Comparison of ENCODE assay signal across 7 mouse cellular contexts in genomic region chr1:180725704-180726179, GRCm38 (mm10). TPM values are rescaled to one million over a fixed set of nuclear protein-coding genes. Genes with fewer than 3 reads are reported as not detected.
DNase-seq lines count a peak whose midpoint lies in the region; ATAC-seq lines count a peak whose summit lies in the region.

Acbd3 (plus strand) TSS chr1:180726043.

- peak; percentile 91 for ATAC-seq in embryonic facial prominence, embryonic 11.5 days (replicated peaks; ENCODE audit: insufficient number of reproducible peaks, low FRiP score, low TSS enrichment, low read depth)
- peak; percentile 92 for ATAC-seq in limb, embryonic 11.5 days (ENCODE audit: insufficient number of reproducible peaks, low FRiP score, low TSS enrichment, low read depth)
- ATAC-seq in midbrain, embryonic 14.5 days (ENCODE audit: low FRiP score, low TSS enrichment), result peak; percentile 94

- H3K9ac ChIP-seq in embryonic facial prominence, embryonic 11.5 days (replicated peaks; ENCODE audit: low read length), result peak within 1 kb of the TSS; percentile 97
- peak within 1 kb of the TSS; percentile 96 for H3K9ac ChIP-seq in limb, embryonic 11.5 days (ENCODE audit: low read length)
- peak within 1 kb of the TSS; percentile 88 for H3K9ac ChIP-seq in midbrain, embryonic 14.5 days (replicated peaks; ENCODE audit: low read length)

- DNase-seq in adrenal gland, postnatal 14 days, result peak; percentile 97
- peak; percentile 95 for DNase-seq in embryonic facial prominence, embryonic 11.5 days (ENCODE audit: low spot score)
- peak; percentile 99 for DNase-seq in heart, adult 11 months
- DNase-seq in kidney, adult 18-20 months, result peak; percentile 94
- peak; percentile 94 for DNase-seq in limb, embryonic 11.5 days (ENCODE audit: low spot score)
- DNase-seq in midbrain, embryonic 14.5 days, result peak; percentile 95
- DNase-seq in spleen, adult 18-20 months, result peak; percentile 89 to 91

- peak within 1 kb of the TSS; percentile 93 for H3K27ac ChIP-seq in embryonic facial prominence, embryonic 11.5 days (replicated peaks; ENCODE audit: low read depth, low read length)
- peak within 1 kb of the TSS; percentile 84 for H3K27ac ChIP-seq in limb, embryonic 11.5 days (replicated peaks; ENCODE audit: low read depth, low read length)
- peak within 1 kb of the TSS; percentile 86 for H3K27ac ChIP-seq in midbrain, embryonic 14.5 days (replicated peaks; ENCODE audit: low read depth, low read length)

- H3K4me2 ChIP-seq in embryonic facial prominence, embryonic 11.5 days (ENCODE audit: low read depth, low read length), result peak within 1 kb of the TSS; percentile 59
- peak within 1 kb of the TSS; percentile 56 for H3K4me2 ChIP-seq in limb, embryonic 11.5 days (ENCODE audit: low read depth, severe bottlenecking)
- H3K4me2 ChIP-seq in midbrain, embryonic 14.5 days (ENCODE audit: low read length), result peak within 1 kb of the TSS; percentile 82

- WGBS in embryonic facial prominence, embryonic 11.5 days, result under 1% methylated on average over 52 of the region's 52 CpGs
- WGBS in limb, embryonic 11.5 days, result 0% methylated on average over 52 of the region's 52 CpGs
- under 1% methylated on average over 52 of the region's 52 CpGs for WGBS in midbrain, embryonic 14.5 days

- no peaks in the 10 kb centered on the region for H3K27me3 ChIP-seq in embryonic facial prominence, embryonic 11.5 days (ENCODE audit: control insufficient read depth, insufficient read depth, low read length)
- no peaks in the 10 kb centered on the region for H3K27me3 ChIP-seq in limb, embryonic 11.5 days (ENCODE audit: control insufficient read depth, insufficient read depth, low read length)
- H3K27me3 ChIP-seq in midbrain, embryonic 14.5 days (ENCODE audit: control insufficient read depth, insufficient read depth, low read length), result no peaks in the 10 kb centered on the region

- H3K4me1 ChIP-seq in embryonic facial prominence, embryonic 11.5 days (ENCODE audit: control insufficient read depth, insufficient read depth, low read length), result no peaks in the 10 kb centered on the region
- no peaks in the 10 kb centered on the region; the same call in 1 of the 2 replicates for H3K4me1 ChIP-seq in limb, embryonic 11.5 days (ENCODE audit: control insufficient read depth, insufficient read depth, low read length)
- peaks cover 21% of the 10 kb centered on the region for H3K4me1 ChIP-seq in midbrain, embryonic 14.5 days (ENCODE audit: control insufficient read depth, insufficient read depth, low read length)

- no peaks in the 10 kb centered on the region for H3K36me3 ChIP-seq in embryonic facial prominence, embryonic 11.5 days (replicated peaks; ENCODE audit: control insufficient read depth, insufficient read depth, low read depth, low read length)
- H3K36me3 ChIP-seq in limb, embryonic 11.5 days (ENCODE audit: control insufficient read depth, insufficient read depth, low read length), result no peaks in the 10 kb centered on the region
- no peaks in the 10 kb centered on the region for H3K36me3 ChIP-seq in midbrain, embryonic 14.5 days (ENCODE audit: control insufficient read depth, insufficient read depth, low read length)

- H3K4me3 ChIP-seq in embryonic facial prominence, embryonic 11.5 days (ENCODE audit: low read depth, low read length), result peak within 1 kb of the TSS; percentile 99
- H3K4me3 ChIP-seq in limb, embryonic 11.5 days (ENCODE audit: low read depth, low read length), result peak within 1 kb of the TSS; percentile 97
- H3K4me3 ChIP-seq in midbrain, embryonic 14.5 days (replicated peaks; ENCODE audit: low read depth, low read length), result peak within 1 kb of the TSS; percentile 99

- H3K9me3 ChIP-seq in embryonic facial prominence, embryonic 11.5 days (replicated peaks; ENCODE audit: control insufficient read depth, low read length), result no peaks in the 10 kb centered on the region
- no peaks in the 10 kb centered on the region for H3K9me3 ChIP-seq in limb, embryonic 11.5 days (ENCODE audit: control insufficient read depth, low read length)
- H3K9me3 ChIP-seq in midbrain, embryonic 14.5 days (ENCODE audit: control insufficient read depth, low read length), result no peaks in the 10 kb centered on the region

RNA-seq across cellular contexts. Expression of gene Acbd3, which starts in this region (rescaled TPM):
- total RNA-seq in adrenal gland, postnatal 14 days (2021), result 41.8 and 43.0 TPM in 2 replicates
- 19.1 and 20.3 TPM in 2 replicates for polyA plus RNA-seq in embryonic facial prominence, embryonic 11.5 days (2014; fragmentation: Nextera tagmentation; extraction: Ambion mirVana)
- 22.5 and 24.7 TPM in 2 replicates for polyA plus RNA-seq in limb, embryonic 11.5 days (2014; fragmentation: Nextera tagmentation; extraction: Ambion mirVana)
- polyA plus RNA-seq in midbrain, embryonic 14.5 days (2014; fragmentation: Nextera tagmentation; extraction: Ambion mirVana), result 25.2 and 27.2 TPM in 2 replicates

Comparison
In these comparisons a context has a peak if more than half of its experiments do, and no peak if none do; other contexts are left out.
1. Peak in every context shown above with its lines: DNase-seq, ATAC-seq, H3K4me3 ChIP-seq and H3K27ac ChIP-seq.